Mouse (Mus musculus) ES-E14 (cell line): ENCODE measurements at regions not wholly inside any gene's neighbourhood (a gene's known extent, or its start where the extent isn't known, plus 50 kb on each side); places are given as distances from the start of the nearest gene placed in this dataset.
"Not testable (repeated sequence)": the region's sequence is repeated elsewhere in the genome, so short reads cannot be mapped to it uniquely, and the experiment has no call there.

Experiments
- DNase-seq: peaks from one replicate; pipeline ENCODE4 v3.0.0-alpha.2; 2013; ENCODE audit warnings: low read depth, low spot score
- H3K27ac ChIP-seq: 2 replicates; pipeline ENCODE4 v1.5.1; 2012; ENCODE audit warnings: low read depth, mild to moderate bottlenecking, low read length, moderate library complexity, mixed read lengths; ENCODE audit not compliant: poor library complexity, insufficient read depth, severe bottlenecking
- H3K36me3 ChIP-seq: 2 replicates; pipeline ENCODE4 v1.6.1; 2012; ENCODE audit warnings: mild to moderate bottlenecking, low read length, moderate library complexity, mixed read lengths; ENCODE audit not compliant: control insufficient read depth, poor library complexity, insufficient read depth, severe bottlenecking
- H3K4me1 ChIP-seq, 2 experiments: fragments of 150-350 bp in 1 of 2; sonication (generic) in 1 of 2; 2 replicates each; pipeline ENCODE4 v1.6.1; 2012; ENCODE audit warnings: low read length in 2 of 2, mild to moderate bottlenecking in 1 of 2, mixed read lengths in 1 of 2; ENCODE audit not compliant: control insufficient read depth in 2 of 2, insufficient read depth in 2 of 2, poor library complexity in 1 of 2
- H3K4me3 ChIP-seq, 2 experiments: fragments of 150-350 bp in 1 of 2; sonication (generic) in 1 of 2; 2 replicates each; pipeline ENCODE4 v1.5.1; 2012; ENCODE audit warnings: low read length in 2 of 2, low read depth in 1 of 2, mild to moderate bottlenecking in 1 of 2, mixed read lengths in 1 of 2; ENCODE audit not compliant: insufficient read depth in 1 of 2, poor library complexity in 1 of 2, severe bottlenecking in 1 of 2
- H3K9ac ChIP-seq: 2 replicates; pipeline ENCODE4 v1.6.1; 2012; ENCODE audit warnings: low read depth, mild to moderate bottlenecking, low read length, mixed read lengths; ENCODE audit not compliant: poor library complexity, insufficient read depth, severe bottlenecking
- H3K9me3 ChIP-seq: fragments of 150-350 bp; sonication (generic); 2 replicates; pipeline ENCODE4 v1.6.1; 2012; ENCODE audit warnings: low read depth, mild to moderate bottlenecking, low read length; ENCODE audit not compliant: control insufficient read depth, insufficient read depth
- CHD2 ChIP-seq: IDR thresholded peaks from 2 replicates; pipeline ENCODE4 v1.6.1; 2014; ENCODE audit warnings: mild to moderate bottlenecking, low read depth, low read length, inconsistent platforms
- HCFC1 ChIP-seq: IDR thresholded peaks from 2 replicates; pipeline ENCODE4 v1.6.1; 2012; ENCODE audit warnings: low read length, inconsistent platforms, borderline replicate concordance; ENCODE audit not compliant: insufficient read depth
- MAFK ChIP-seq: IDR thresholded peaks from 2 replicates; pipeline ENCODE4 v1.6.1; 2014; ENCODE audit warnings: mild to moderate bottlenecking, low read depth, low read length, inconsistent platforms; ENCODE audit not compliant: insufficient read depth
- ZC3H11A ChIP-seq: IDR thresholded peaks from 2 replicates; pipeline ENCODE4 v1.6.1; 2012; ENCODE audit warnings: low read depth, mild to moderate bottlenecking, inconsistent platforms, low read length, borderline replicate concordance
- ZNF384 ChIP-seq: IDR thresholded peaks from 2 replicates; pipeline ENCODE4 v1.6.1; 2012; ENCODE audit warnings: low read depth, low read length, inconsistent platforms
- in situ Hi-C, 2 experiments: fragments of 600-800 bp; cut with MboI; formaldehyde crosslinking; loops; one replicate each; pipeline ENCODE4 v1.15.1; 2025; ENCODE audit warnings: low sequenced_read_pairs in 2 of 2, inconsistent platforms in 1 of 2; ENCODE audit not compliant: unreplicated experiment in 2 of 2

DNA sequence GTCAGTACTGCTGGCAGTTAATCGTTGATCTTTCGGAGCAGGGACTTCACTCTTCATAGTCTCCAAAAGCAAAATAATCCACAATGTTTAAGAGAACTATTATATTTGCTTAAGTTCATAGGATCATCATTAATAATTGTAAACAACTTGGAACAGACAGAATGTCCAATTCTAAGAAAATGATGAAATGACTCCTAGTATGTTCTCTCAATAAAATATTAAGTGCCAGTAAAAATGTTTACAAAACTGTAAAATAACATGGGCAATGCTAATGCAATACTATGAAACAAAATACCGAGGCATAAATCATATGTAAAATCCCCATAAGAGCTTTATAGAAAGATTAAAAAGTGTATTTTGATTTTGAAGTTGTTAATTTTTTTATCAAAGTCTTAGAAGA lies 1994.8 kb downstream of the 9330182O14Rik start:
- TF ChIP-seq HCFC1 (no peak), MAFK (no peak), ZNF384 (no peak), ZC3H11A (no peak), CHD2 (no peak)
- no peaks in the 10 kb centered on the region for H3K36me3 ChIP-seq
- H3K9ac ChIP-seq: no peak overlapping the region
- in situ Hi-C loops: no loop called here
- H3K27ac ChIP-seq: no peak overlapping the region
- H3K9me3 ChIP-seq: no peaks in the 10 kb centered on the region
- DNase-seq: no peak
- no peak overlapping the region for H3K4me3 ChIP-seq
- no peaks in the 10 kb centered on the region for H3K4me1 ChIP-seq

DNA sequence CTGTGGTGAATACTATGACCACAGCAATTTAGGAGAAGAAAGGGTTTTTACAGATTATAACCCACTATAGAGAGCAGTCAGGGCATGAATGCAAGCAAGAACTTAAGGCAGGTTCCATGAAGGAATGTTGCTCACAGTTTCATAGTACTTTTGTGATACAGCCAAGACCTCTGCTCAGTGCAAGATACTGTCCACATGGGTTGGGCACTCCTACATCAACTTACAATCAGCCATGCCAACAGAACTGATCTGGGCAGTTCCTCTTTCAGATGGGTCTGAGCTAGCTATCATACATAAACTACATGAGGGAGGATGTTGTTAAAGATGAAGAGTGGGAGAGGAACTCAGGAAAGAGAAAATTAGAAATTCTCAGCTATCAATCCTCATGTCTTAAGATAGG lies 2032.4 kb downstream of the 9330182O14Rik start:
- TF ChIP-seq CHD2: no peak
- no peak for TF ChIP-seq MAFK
- no peak for TF ChIP-seq ZNF384
- TF ChIP-seq ZC3H11A: no peak
- no peak for TF ChIP-seq HCFC1
- H3K9ac ChIP-seq: no peak overlapping the region
- no peak for DNase-seq
- no peak overlapping the region for H3K4me3 ChIP-seq
- in situ Hi-C loops: no loop called here
- H3K9me3 ChIP-seq: no peaks in the 10 kb centered on the region
- H3K4me1 ChIP-seq: no peaks in the 10 kb centered on the region
- no peak overlapping the region for H3K27ac ChIP-seq
- no peaks in the 10 kb centered on the region for H3K36me3 ChIP-seq

DNA sequence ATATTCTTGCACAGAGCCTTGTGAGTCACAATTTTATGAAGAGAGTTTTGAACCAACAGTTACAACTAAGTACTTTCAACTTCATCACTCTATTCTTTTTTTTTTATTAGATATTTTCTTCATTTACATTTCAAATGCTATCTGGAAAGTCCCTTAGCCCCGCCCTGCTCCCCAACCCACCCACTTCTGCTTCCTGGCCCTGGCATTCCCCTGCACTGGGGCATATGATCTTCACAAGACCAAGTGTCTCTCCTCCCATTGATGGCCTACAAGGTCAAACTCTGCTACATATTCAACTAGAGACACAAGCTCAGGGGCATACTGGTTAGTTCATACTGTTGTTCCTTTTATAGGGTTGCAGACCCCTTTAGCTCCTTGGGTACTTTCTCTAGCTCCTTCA lies 2043.6 kb downstream of the 9330182O14Rik start:
- H3K9ac ChIP-seq, in situ Hi-C loops, H3K36me3 ChIP-seq, DNase-seq, H3K9me3 ChIP-seq, H3K4me3 ChIP-seq, H3K4me1 ChIP-seq, H3K27ac ChIP-seq: not testable (repeated sequence)

DNA sequence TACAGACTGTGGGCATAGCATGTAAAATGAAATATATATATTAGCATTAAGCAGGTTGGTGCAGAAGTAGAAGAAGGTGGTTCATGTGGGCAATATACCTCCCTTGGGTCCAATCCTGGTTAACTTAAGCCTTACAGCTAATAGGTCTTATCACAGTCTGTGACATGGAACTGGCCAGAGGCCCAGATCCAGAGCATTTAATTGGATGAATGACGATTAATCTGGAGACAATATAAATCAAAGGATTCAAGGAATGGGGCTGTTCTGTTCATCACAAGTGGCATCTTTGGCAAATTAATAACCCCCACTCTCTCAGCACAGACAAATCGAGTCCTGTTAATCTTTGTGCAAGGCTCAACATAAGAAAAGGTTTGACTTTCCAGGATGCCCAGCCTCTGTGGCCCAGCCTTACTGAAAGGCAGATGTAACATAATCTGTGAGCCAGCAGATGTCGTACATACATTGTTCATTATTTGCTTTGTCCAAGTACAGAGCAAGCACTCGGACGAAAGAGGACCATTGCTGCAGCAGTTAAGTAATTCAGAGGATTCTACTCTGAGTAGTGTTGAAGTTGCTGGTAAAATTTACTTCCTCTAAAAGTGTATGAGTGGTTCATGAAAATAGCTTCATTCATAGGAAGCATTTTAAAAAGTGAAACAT lies 2073.2 kb downstream of the 9330182O14Rik start:
- H3K36me3 ChIP-seq: no peaks in the 10 kb centered on the region
- H3K4me1 ChIP-seq: no peaks in the 10 kb centered on the region
- no peak overlapping the region for H3K4me3 ChIP-seq
- no peak for TF ChIP-seq ZNF384
- no peak for TF ChIP-seq MAFK
- no peak for TF ChIP-seq CHD2
- TF ChIP-seq ZC3H11A: no peak
- no peak for TF ChIP-seq HCFC1
- H3K9ac ChIP-seq: no peak overlapping the region
- in situ Hi-C loops: no loop called here
- no peak overlapping the region for H3K27ac ChIP-seq
- DNase-seq: no peak
- no peaks in the 10 kb centered on the region for H3K9me3 ChIP-seq

DNA sequence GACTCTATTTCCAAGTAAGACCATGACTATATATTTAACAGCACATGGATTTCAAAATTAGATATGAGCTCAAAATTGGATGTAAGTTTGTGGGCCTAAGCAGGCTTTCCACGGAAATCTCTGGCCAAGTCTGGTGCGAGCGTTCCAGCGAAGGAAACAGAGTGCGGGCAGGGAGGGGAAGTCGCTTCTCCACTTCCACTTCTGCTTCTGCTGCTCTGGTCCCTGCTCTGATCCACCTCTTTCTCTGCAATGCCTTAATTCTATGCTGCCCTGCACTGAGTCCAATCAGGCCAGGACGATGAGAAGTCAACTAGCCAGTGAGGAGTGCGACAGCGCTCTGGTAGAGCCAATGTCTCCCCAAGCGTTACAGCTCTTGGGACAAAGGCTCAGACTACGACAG lies 2085.3 kb downstream of the 9330182O14Rik start:
- DNase-seq: no peak
- in situ Hi-C loops: no loop called here
- TF ChIP-seq HCFC1 (no peak), ZC3H11A (no peak), CHD2 (no peak), ZNF384 (no peak), MAFK (no peak)
- H3K36me3 ChIP-seq: no peaks in the 10 kb centered on the region
- no peaks in the 10 kb centered on the region for H3K4me1 ChIP-seq
- H3K9me3 ChIP-seq: no peaks in the 10 kb centered on the region
- no peak overlapping the region for H3K9ac ChIP-seq
- H3K27ac ChIP-seq: no peak overlapping the region
- H3K4me3 ChIP-seq: no peak overlapping the region
